Mouse (Mus musculus) G1E (cell line): ENCODE results near the gene Gcgr.

Experiments
- CTCF ChIP-seq: IDR thresholded peaks from 2 replicates; pipeline ENCODE4 v1.5.1; 2012; ENCODE audit warnings: low read depth, low read length, inconsistent platforms, mixed read lengths
- GATA1 ChIP-seq: IDR thresholded peaks from 2 replicates; pipeline ENCODE4 v1.6.1; 2012; ENCODE audit warnings: borderline replicate concordance, low read length, inconsistent platforms, mixed read lengths
- POLR2AphosphoS5 ChIP-seq: IDR thresholded peaks from 2 replicates; pipeline ENCODE4 v1.6.1; 2012; ENCODE audit warnings: low read depth, low read length, inconsistent platforms; ENCODE audit not compliant: insufficient replicate concordance

DNA sequence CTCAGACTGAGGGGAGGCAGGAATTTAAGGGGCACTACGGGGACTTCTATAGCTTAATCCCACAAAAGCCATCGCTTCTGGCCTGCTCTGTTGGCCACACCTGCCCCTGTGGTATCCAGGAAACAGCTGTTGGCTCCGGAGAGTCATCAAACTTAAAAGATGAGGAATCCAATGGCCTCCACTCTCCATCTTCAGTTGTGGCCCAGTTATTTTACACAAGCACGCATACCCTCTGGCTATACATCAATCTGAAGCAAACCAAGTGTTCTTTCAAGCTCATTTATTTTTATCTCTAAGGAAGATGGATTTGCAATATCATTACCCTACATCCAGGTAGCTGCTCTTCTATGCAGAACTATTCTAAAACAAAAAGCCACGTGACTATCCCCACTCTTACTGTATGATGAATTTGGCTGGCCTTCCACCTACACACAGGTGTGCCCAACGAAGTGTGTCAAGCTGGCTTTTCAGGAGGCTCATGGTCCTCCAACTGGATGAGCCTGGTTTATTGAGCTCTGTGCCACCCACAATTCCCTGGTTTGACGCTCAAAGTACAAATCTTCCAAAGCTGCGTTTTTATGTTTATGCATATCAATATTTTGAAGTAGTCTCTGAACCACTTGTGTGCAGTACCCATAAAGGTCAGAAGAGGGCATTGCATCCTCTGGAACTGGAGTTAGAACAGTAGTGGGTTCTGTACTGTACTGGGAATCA, 51.9 kb downstream of the Gcgr start:
- TF ChIP-seq CTCF: peak; percentile 38; the same call in 1 of the 2 replicates
- TF ChIP-seq POLR2AphosphoS5: no peak
- TF ChIP-seq GATA1: no peak
